Mouse (Mus musculus) CH12.LX (cell line): ENCODE results near the gene Lmntd2. TPM values are rescaled to one million over a fixed set of nuclear protein-coding genes. Genes with fewer than 3 reads are reported as not detected.

Experiments
- DNase-seq: peaks from one replicate; pipeline ENCODE4 v3.0.0-alpha.2; 2013; ENCODE audit errors: extremely low read depth
- H3K27ac ChIP-seq: 2 replicates; pipeline ENCODE4 v1.5.1; 2012; ENCODE audit warnings: low read depth, mild to moderate bottlenecking, control low read depth, moderate library complexity; ENCODE audit not compliant: insufficient read depth
- H3K27me3 ChIP-seq: replicated peaks from 2 replicates; pipeline ENCODE3; 2012; ENCODE audit warnings: inconsistent platforms
- H3K36me3 ChIP-seq, 2 experiments: replicated peaks in 1 of 2; 2 replicates each; pipeline versions ENCODE3 to v1.6.1; 2012; ENCODE audit warnings: inconsistent platforms in 1 of 2, low read length in 1 of 2, mild to moderate bottlenecking in 1 of 2, mixed read lengths in 1 of 2, moderate library complexity in 1 of 2; ENCODE audit not compliant: control insufficient read depth in 1 of 2, insufficient read depth in 1 of 2
- H3K4me1 ChIP-seq, 2 experiments: 2 replicates each; pipeline ENCODE4 v1.6.1; 2012; ENCODE audit warnings: inconsistent platforms in 1 of 2, moderate library complexity in 1 of 2; ENCODE audit not compliant: insufficient read depth in 2 of 2, control insufficient read depth in 1 of 2
- H3K4me2 ChIP-seq: 2 replicates; pipeline ENCODE4 v1.6.1; 2012; ENCODE audit warnings: low read depth, mild to moderate bottlenecking, control low read depth; ENCODE audit not compliant: poor library complexity, insufficient read depth, severe bottlenecking
- H3K4me3 ChIP-seq, 3 experiments: fragments of 150-350 bp in 1 of 3; sonication (generic) in 1 of 3; replicated peaks in 1 of 3; 2 replicates each; pipeline versions ENCODE3 to v1.5.1; 2011 to 2012; ENCODE audit warnings: low read depth in 2 of 3, low read length in 2 of 3, mild to moderate bottlenecking in 2 of 3, moderate library complexity in 2 of 3, control low read depth in 1 of 3, improper control_type of control experiment in 1 of 3, inconsistent platforms in 1 of 3, mixed read lengths in 1 of 3; ENCODE audit not compliant: poor library complexity in 1 of 3
- H3K79me2 ChIP-seq: replicated peaks from 2 replicates; pipeline ENCODE4 v1.6.1; 2012; ENCODE audit warnings: mild to moderate bottlenecking, moderate library complexity; ENCODE audit not compliant: control insufficient read depth, poor library complexity, insufficient read depth, severe bottlenecking; ENCODE audit errors: extremely low read depth
- H3K9ac ChIP-seq: 2 replicates; pipeline ENCODE4 v1.6.1; 2012; ENCODE audit warnings: low read depth, mild to moderate bottlenecking, control low read depth, moderate library complexity; ENCODE audit not compliant: insufficient read depth
- H3K9me3 ChIP-seq: replicated peaks from 2 replicates; pipeline ENCODE3; 2012; ENCODE audit warnings: low read length, inconsistent platforms, mixed read lengths
- CHD1 ChIP-seq: IDR thresholded peaks from 2 replicates; pipeline ENCODE4 v1.6.1; 2012; ENCODE audit warnings: low read depth, low read length, improper control_type of control experiment, inconsistent platforms
- CHD2 ChIP-seq: IDR thresholded peaks from 2 replicates; pipeline ENCODE4 v1.6.1; 2011; ENCODE audit warnings: low read length, improper control_type of control experiment
- E2F4 ChIP-seq: IDR thresholded peaks from 2 replicates; pipeline ENCODE4 v1.6.1; 2011; ENCODE audit warnings: low read depth, low read length, improper control_type of control experiment; ENCODE audit not compliant: insufficient replicate concordance
- ELF1 ChIP-seq: IDR thresholded peaks from 2 replicates; pipeline ENCODE4 v1.6.1; 2014; ENCODE audit warnings: low read depth, mild to moderate bottlenecking, inconsistent platforms, low read length, improper control_type of control experiment
- IRF4 ChIP-seq: IDR thresholded peaks from 2 replicates; pipeline ENCODE4 v1.6.1; 2014; ENCODE audit warnings: low read depth, mild to moderate bottlenecking, inconsistent platforms, low read length, improper control_type of control experiment
- MAFK ChIP-seq: IDR thresholded peaks from 2 replicates; pipeline ENCODE4 v1.6.1; 2011; ENCODE audit warnings: low read length, improper control_type of control experiment; ENCODE audit not compliant: insufficient replicate concordance
- MAZ ChIP-seq: IDR thresholded peaks from 2 replicates; pipeline ENCODE4 v1.6.1; 2012; ENCODE audit warnings: low read depth, mild to moderate bottlenecking, inconsistent platforms, low read length, improper control_type of control experiment, moderate library complexity
- NELFE ChIP-seq: IDR thresholded peaks from 2 replicates; pipeline ENCODE4 v1.6.1; 2011; ENCODE audit warnings: low read depth, low read length, improper control_type of control experiment
- PAX5 ChIP-seq: IDR thresholded peaks from 2 replicates; pipeline ENCODE4 v1.6.1; 2012; ENCODE audit warnings: low read length, inconsistent platforms, mixed read lengths
- POLR2A ChIP-seq: IDR thresholded peaks from 2 replicates; pipeline ENCODE4 v1.6.1; 2011; ENCODE audit warnings: low read depth, mild to moderate bottlenecking, improper control_type of control experiment, low read length
- POLR2AphosphoS2 ChIP-seq: IDR thresholded peaks from 2 replicates; pipeline ENCODE4 v1.6.1; 2011; ENCODE audit warnings: low read depth, low read length, improper control_type of control experiment
- RAD21 ChIP-seq: IDR thresholded peaks from 2 replicates; pipeline ENCODE4 v1.6.1; 2011; ENCODE audit warnings: low read depth, mild to moderate bottlenecking, low read length, improper control_type of control experiment, moderate library complexity
- TBP ChIP-seq: conservative IDR thresholded peaks from 2 replicates; pipeline ENCODE4 v1.6.1; 2011; ENCODE audit warnings: low read depth, low read length, improper control_type of control experiment
- TCF12 ChIP-seq: IDR thresholded peaks from 2 replicates; pipeline ENCODE4 v1.6.1; 2014; ENCODE audit warnings: low read depth, mild to moderate bottlenecking, inconsistent platforms, low read length, improper control_type of control experiment
- USF1 ChIP-seq: IDR thresholded peaks from 2 replicates; pipeline ENCODE4 v1.6.1; 2014; ENCODE audit warnings: low read depth, mild to moderate bottlenecking, inconsistent platforms, low read length, improper control_type of control experiment
- USF2 ChIP-seq: conservative IDR thresholded peaks from 2 replicates; pipeline ENCODE4 v1.6.1; 2011; ENCODE audit warnings: low read depth, low read length, improper control_type of control experiment
- ZC3H11A ChIP-seq: IDR thresholded peaks from 2 replicates; pipeline ENCODE4 v1.6.1; 2012; ENCODE audit warnings: low read depth, mild to moderate bottlenecking, inconsistent platforms, low read length, improper control_type of control experiment
- ZKSCAN1 ChIP-seq: IDR thresholded peaks from 2 replicates; pipeline ENCODE4 v1.6.1; 2012; ENCODE audit warnings: low read depth, inconsistent platforms, low read length, improper control_type of control experiment, borderline replicate concordance
- dilution Hi-C: fragments of 300-500 bp; cut with MboI; formaldehyde crosslinking; loops from 2 replicates; pipeline ENCODE4 v1.14.3; 2020; ENCODE audit warnings: low sequenced_read_pairs; ENCODE audit not compliant: extremely low pct_unique_long_range_greater_than_20kb, extremely low pct_ligation_motif_present
- in situ Hi-C: fragments of 300-500 bp; cut with MboI; formaldehyde crosslinking; loops from 3 replicates; pipeline ENCODE4 v1.14.3; 2019; ENCODE audit warnings: low sequenced_read_pairs, low pct_ligation_motif_present, low pct_unique_long_range_greater_than_20kb, mixed read lengths
- polyA plus RNA-seq: library from polyadenylated mRNA; unstranded; fragments of >175 nt; gene quantifications from 2 replicates; pipeline ENCODE4 v1.2.1, GENCODE M21; 2012; ENCODE audit warnings: low read depth; ENCODE audit not compliant: insufficient read length
- total RNA-seq, 2 experiments: library from RNA; depleted of rRNA; stranded (reverse); fragments of 300-350 nt in 1 of 2; fragments of >200 nt in 1 of 2; gene quantifications; 2 replicates each; pipeline ENCODE4 v1.2.3; 2012 to 2014

The Lmntd2 gene
- total and polyA plus RNA-seq, 3 experiments = 0.89 to 1.1 (median 0.97) TPM

DNA sequence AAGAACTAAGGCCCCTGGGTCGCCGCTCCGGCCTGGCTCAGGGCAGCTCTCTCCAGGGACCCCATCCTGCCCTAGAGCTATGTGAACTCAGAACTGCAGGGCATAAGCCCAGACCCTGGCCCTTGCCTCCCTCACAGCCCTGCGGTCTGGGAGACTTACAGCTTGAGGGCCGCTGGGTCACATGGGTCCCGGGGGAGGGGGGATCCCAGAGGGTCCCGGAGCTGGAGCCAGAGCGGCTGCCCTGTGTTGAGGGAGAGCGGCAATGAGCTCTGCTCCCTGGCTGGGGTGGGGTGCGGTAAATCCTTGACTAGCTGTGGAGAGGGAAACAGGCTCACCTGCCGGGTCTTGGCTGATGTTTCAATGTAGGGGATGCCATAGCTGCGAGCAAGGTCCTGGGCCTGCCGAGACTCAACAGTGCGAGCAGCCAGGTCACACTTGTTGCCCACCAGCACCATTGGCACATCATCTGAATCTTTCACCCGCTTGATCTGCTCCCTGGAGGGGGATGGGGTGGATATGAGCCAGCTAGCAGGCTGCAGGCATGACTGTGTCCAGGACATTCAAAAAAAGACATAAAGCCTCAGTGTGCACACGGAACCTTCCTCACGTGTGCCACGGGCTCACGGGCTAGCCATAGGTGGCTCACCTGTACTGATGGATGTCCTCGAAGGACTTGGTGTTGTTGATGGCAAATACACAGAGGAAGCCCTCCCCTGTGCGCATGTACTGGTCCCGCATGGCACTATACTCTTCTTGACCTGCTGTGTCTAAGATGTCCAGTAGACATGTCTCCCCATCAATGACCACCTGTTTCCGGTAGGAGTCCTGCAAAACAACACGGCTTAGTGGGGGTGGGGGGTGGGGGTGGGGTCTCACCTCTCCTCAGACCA is 21.8 kb downstream of the Lmntd2 start:
- Histone ChIP-seq H3K79me2 (no peaks in the 10 kb centered on the region), H3K4me2 (no peak overlapping the region), H3K27ac (no peak overlapping the region), H3K4me3 (no peak overlapping the region), H3K36me3 (peaks cover 31 to 42% of the 10 kb centered on the region in 2 experiments), H3K4me1 (peaks cover 6 to 18% of the 10 kb centered on the region in 2 experiments), H3K27me3 (no peaks in the 10 kb centered on the region), H3K9ac (no peak overlapping the region), H3K9me3 (no peaks in the 10 kb centered on the region)
- in situ Hi-C loops = no loop called here
- no peak for DNase-seq
- dilution Hi-C loops = no loop called here
- TF ChIP-seq RAD21 (no peak), POLR2A (no peak), E2F4 (no peak), ZKSCAN1 (no peak), USF1 (no peak), POLR2AphosphoS2 (no peak), PAX5 (no peak), MAZ (no peak), USF2 (no peak), ELF1 (no peak), NELFE (no peak), IRF4 (no peak), CHD2 (no peak), TCF12 (no peak), TBP (no peak), ZC3H11A (no peak)

DNA sequence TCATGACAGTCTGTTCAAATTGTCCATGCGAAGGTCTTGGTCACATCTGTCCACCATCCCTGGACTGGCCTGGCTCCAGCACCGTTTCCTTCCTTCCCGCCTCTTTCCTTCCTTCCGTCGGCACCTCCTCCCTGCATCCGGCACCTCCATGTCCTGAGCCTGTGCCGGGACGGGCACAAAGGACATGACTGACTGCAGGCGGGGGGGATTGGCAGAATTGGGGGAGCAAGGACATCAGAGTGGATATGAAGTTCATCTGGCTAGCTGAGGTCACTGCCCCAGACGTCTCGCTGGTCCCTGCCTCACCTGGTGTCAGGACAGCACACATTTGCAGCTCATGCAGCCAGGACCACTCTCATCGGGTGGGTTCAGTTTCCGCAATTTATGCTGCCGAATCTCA is 22.8 kb downstream of the Lmntd2 start:
- Histone ChIP-seq H3K9ac (no peak overlapping the region), H3K9me3 (no peaks in the 10 kb centered on the region), H3K27ac (no peak overlapping the region), H3K79me2 (no peaks in the 10 kb centered on the region), H3K4me3 (no peak overlapping the region), H3K36me3 (peaks cover 31 to 42% of the 10 kb centered on the region in 2 experiments), H3K4me2 (no peak overlapping the region), H3K27me3 (no peaks in the 10 kb centered on the region), H3K4me1 (peaks cover 6 to 18% of the 10 kb centered on the region in 2 experiments)
- dilution Hi-C loops = no loop called here
- DNase-seq = no peak
- in situ Hi-C loops = no loop called here
- TF ChIP-seq ZC3H11A (no peak), TCF12 (no peak), MAFK (no peak), CHD1 (no peak)
